Mouse (Mus musculus): ENCODE data around the gene Mtmr3.

Mtmr3 gene

GRCm38 (mm10) chr11:4594608-4595500, at the start of gene Mtmr3:
Gene Mtmr3, minus strand, starts transcription at chr11:4594863.
- DNase-seq: peak; percentile 100

- DNase-seq: no peak
These were observed 49.1 kb upstream of the Mtmr3 start for GRCm38 (mm10) chr11:4643722-4644121.

- no peak for DNase-seq
These were observed 46.5 kb upstream of the Mtmr3 start for GRCm38 (mm10) chr11:4641185-4641584.

GRCm38 (mm10) chr11:4638261-4638660, 43.6 kb upstream of the Mtmr3 start:
- DNase-seq: no peak

GRCm38 (mm10) chr11:4637534-4638234, 43.0 kb upstream of the Mtmr3 start, which contains the start of gene Ascc2:
Gene Ascc2, plus strand, starts transcription at chr11:4637747.
- DNase-seq: peak; percentile 99

DNA sequence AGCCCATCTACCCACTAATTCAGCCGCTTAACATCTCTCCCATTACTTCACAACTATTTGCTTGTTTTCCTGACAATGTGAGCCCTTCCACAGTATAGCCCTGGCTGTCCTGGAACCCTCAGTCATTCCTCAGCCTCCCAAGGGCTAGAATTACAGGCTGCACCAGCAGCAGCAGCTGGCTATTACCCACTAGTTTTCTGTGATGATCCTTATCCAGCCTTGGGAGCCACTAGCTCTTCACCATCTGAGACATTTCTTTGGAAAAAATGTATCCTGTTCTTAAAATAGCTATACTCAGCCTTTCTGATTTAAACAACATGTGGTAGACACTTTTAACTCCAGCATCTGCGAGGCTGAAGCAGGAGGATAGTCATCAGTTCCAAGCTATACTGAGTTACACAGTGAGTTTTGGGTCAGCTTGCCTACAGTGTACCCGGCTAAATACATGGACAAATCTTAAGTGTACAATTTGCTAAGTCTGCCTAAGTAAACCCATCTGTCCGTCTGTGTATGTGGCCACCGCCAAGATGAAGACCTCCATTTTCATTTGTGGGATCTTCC, 42.2 kb upstream of the Mtmr3 start:
- DNase-seq: no peak

- DNase-seq: no peak
These were observed 39.7 kb upstream of the Mtmr3 start for GRCm38 (mm10) chr11:4634395-4634794.

GRCm38 (mm10) chr11:4633420-4633819, 38.8 kb upstream of the Mtmr3 start:
- peak; percentile 48 for DNase-seq

- DNase-seq: peak; percentile 91
These were observed 35.2 kb upstream of the Mtmr3 start for GRCm38 (mm10) chr11:4629861-4630280.

DNA sequence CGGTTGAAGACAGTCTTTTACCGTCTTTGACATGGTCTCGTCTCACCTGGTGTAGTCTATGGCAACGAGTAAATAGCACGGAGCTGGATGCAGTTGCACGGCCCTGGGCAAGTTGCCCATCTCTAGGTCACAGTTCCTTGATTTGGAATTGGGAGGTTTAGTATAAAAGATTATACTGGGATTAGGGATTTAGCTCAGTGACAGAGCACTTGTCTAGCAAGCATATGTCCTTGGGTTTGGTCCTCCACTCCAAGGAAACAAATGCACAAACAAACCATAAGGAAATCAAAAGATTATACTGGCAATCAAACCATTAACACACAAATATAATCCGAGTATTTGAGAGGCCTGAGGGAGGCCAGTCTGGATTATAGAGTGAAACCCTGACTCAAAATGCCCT, 33.0 kb upstream of the Mtmr3 start:
- peak; percentile 64 for DNase-seq

GRCm38 (mm10) chr11:4625931-4626330, 31.3 kb upstream of the Mtmr3 start:
- DNase-seq: no peak

GRCm38 (mm10) chr11:4622997-4623396, 28.3 kb upstream of the Mtmr3 start:
- peak; percentile 77 for DNase-seq

DNA sequence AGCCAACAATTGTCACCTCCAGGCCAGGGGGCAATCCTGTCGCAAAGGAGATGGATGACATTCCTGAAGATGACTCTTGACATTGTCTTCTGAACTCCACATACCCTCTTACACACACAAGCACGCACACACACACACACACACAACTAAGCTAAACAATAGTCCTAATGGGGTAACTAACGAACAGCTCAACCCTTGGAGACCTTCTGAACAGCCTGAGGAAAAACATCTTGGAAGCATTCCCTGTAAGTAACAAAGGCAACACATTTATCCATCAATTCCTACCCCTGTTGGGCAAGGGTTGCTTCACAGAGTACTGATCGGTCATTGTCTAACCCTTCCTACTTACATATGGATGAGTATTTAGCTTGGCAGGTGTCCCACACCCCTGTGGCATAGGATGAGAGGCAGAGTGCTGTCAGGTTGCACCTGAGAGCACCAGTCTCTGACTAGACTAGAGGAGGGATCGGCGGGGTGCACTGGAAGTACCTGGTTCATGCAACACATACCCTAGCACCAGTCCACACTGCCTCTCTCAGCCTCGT, 27.9 kb upstream of the Mtmr3 start:
- DNase-seq: peak; percentile 84

- DNase-seq: peak; percentile 89
These were observed 27.2 kb upstream of the Mtmr3 start for GRCm38 (mm10) chr11:4621866-4622265.

DNA sequence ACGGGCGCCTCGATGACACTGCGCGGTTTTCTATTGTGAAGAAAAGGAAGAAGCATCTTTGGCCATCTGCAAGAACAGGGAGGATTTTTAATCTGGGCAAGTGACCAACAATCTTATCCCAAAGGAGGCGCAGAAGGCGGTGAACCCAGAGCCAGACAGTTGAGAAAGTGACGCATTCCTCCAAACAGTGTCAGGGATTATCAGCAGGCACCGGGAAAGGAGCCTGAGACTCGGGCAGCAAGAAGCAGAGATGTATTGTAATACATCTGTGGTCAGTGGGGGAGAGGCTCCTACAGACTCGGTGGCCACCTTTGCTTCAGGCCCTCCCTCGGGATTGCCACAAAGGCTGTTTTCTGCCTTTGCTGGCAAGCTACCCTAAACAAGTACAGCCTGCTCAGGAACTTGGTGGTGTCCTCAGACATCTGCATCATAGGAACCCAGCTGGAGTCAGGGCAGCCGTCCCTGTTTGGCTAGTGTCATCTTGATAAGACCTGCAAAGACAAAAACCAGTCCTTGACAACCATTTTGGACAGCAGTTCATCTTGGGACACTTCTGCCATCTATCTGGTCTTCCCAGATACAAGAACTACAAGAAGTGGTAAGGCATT, 25.9 kb upstream of the Mtmr3 start:
- peak; percentile 98 for DNase-seq

- DNase-seq: peak; percentile 93
These were observed 25.4 kb upstream of the Mtmr3 start, which contains the start of gene Gm11032 for GRCm38 (mm10) chr11:4620017-4620485. Gene Gm11032, plus strand, starts transcription at chr11:4620067.

DNA sequence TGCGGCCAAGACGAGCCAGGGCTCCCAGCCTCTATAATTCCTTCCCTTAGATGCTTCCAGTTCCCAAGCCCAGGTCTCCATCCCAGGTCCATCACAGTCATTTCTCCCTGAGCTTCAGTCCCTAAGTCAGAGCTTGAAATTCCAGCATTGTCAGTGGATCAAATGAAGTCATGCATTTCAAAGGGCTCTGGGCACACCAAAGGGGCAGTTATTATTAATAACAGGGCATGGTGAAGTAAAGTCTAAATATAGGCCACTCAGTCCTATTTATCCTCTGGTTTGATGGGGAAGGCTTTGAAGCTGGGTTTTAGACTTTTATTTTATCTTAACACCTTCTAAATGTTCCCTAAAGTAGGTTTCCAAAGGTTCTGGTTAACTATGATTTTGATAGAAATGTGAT, 17.2 kb upstream of the Mtmr3 start:
- no peak for DNase-seq

GRCm38 (mm10) chr11:4606541-4606940, 11.9 kb upstream of the Mtmr3 start:
- peak; percentile 90 for DNase-seq

GRCm38 (mm10) chr11:4605414-4605813, 10.8 kb upstream of the Mtmr3 start:
- peak; percentile 94 for DNase-seq

DNA sequence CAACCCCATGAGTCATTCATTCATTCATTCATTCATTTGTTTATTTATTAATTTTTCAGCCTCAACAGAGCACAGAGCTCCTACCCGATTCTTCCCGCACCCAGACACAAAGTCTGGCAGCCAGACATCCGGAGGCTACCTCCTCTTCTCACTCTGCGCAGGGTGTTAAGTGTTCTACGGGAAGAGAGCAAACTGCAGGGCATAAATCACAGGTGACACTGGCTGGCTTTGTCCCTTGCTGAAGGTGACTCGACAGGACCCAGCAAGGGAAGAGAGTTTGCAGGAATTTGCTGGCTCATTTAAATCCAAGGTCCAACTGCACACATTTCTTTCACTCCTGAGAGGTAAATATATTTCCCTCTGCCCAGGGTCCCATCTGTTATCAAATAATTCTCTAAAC, 9.8 kb upstream of the Mtmr3 start:
- DNase-seq: no peak

- peak; percentile 97 for DNase-seq
These were observed 8.2 kb upstream of the Mtmr3 start for GRCm38 (mm10) chr11:4602691-4603441.

- no peak for DNase-seq
These were observed 7.2 kb upstream of the Mtmr3 start for GRCm38 (mm10) chr11:4601890-4602289.

Measured in heart, adult 11 months (tissue).